Mouse (Mus musculus): ENCODE results near the gene Lrtm2.

DNA sequence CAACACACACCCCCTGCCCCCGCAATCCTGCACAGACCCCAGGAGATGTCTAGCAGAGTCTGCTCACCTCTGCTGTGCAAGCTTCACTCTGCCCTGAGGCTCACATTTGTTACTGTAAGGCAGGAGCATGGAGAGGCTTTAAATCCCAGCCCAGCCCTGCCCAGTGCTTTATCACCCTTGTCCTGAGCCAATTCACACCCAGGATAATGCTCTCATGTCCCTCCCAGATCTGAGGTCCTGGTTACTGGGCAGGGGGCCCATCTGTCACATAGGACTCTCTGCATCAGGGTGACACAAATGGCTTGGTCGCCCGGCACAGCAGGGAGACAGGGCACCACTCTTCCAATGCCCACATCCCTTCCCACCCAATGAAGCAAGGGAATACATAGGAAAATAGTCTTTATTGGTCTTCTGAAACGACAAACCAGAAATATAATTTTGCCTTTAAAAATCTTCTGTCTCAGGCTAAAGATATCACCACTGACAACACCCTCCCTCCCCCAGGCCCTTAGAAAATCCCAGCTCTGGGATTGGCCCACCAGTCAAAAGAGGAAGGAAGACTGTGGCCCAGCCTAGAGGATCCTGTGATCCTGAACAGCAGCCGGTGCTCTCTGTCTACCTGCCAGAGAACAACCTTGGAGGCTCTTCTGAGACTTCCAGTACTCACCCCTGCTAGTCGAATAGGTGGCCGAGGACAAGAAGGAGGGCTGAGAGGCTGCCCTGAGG is 15.7 kb downstream of the Lrtm2 start:
- no peak for TF ChIP-seq TAL1 (IDR thresholded peaks at IDR 0.05; ENCODE audit: low read length)
- no peak for TF ChIP-seq GATA1 (IDR thresholded peaks at IDR 0.05; ENCODE audit: low read length)

All from erythroblast, embryonic 14.5 days (primary cell).